Mouse (Mus musculus) forebrain, embryonic 14.5 days (tissue): ENCODE results near the gene Ilf2. TPM values are rescaled to one million over a fixed set of nuclear protein-coding genes. Genes with fewer than 3 reads are reported as not detected.

Experiments
- polyA plus RNA-seq: library from polyadenylated mRNA; unstranded; fragments of >200 nt; fragmentation: Nextera tagmentation; extraction: Ambion mirVana; gene quantifications from 2 replicates; pipeline ENCODE4 v1.2.1, GENCODE M21; 2014

Ilf2 gene
- polyA plus RNA-seq, 1 experiment from 2014 or later = 266 TPM

Other genes with a start within 250 kb of the Ilf2 start
- gene Jtb, start 244.5 kb upstream of the Ilf2 start, polyA plus RNA-seq = 118 and 124 TPM in 2 replicates
- 4.1 and 4.2 TPM in 2 replicates for gene Creb3l4, start 232.6 kb upstream of the Ilf2 start, polyA plus RNA-seq
- 40.0 and 47.0 TPM in 2 replicates for gene Slc39a1, start 228.0 kb upstream of the Ilf2 start, polyA plus RNA-seq
- 10.7 and 14.1 TPM in 2 replicates for gene Crtc2, start 222.0 kb upstream of the Ilf2 start, polyA plus RNA-seq
- 3.4 and 3.7 TPM in 2 replicates for gene Dennd4b, start 210.9 kb upstream of the Ilf2 start, polyA plus RNA-seq
- 14.4 and 15.7 TPM in 2 replicates for gene Gatad2b, start 182.9 kb upstream of the Ilf2 start, polyA plus RNA-seq
- gene Slc27a3, start 86.2 kb upstream of the Ilf2 start, polyA plus RNA-seq = 11.9 and 13.4 TPM in 2 replicates
- 20.7 and 25.3 TPM in 2 replicates for gene Ints3, start 42.5 kb upstream of the Ilf2 start, polyA plus RNA-seq
- gene Npr1, start 10.3 kb upstream of the Ilf2 start, polyA plus RNA-seq = 2.5 and 3.4 TPM in 2 replicates
- 76.7 and 77.3 TPM in 2 replicates for gene Snapin, start 14.9 kb downstream of the Ilf2 start, polyA plus RNA-seq
- gene Chtop, start 33.4 kb downstream of the Ilf2 start, polyA plus RNA-seq = 137 and 141 TPM in 2 replicates
- gene S100a1, start 38.3 kb downstream of the Ilf2 start, polyA plus RNA-seq = 12.5 and 13.1 TPM in 2 replicates
- gene S100a13, start 38.3 kb downstream of the Ilf2 start, polyA plus RNA-seq = 9.4 and 11.1 TPM in 2 replicates
- not detected in 2 replicates for gene S100a14, start 50.7 kb downstream of the Ilf2 start, polyA plus RNA-seq
- 40.6 and 43.2 TPM in 2 replicates for gene S100a16, start 61.1 kb downstream of the Ilf2 start, polyA plus RNA-seq
- gene S100a3, start 84.5 kb downstream of the Ilf2 start, polyA plus RNA-seq = not detected in 2 replicates
- not detected in 2 replicates for gene S100a2, start 114.1 kb downstream of the Ilf2 start, polyA plus RNA-seq
- not detected in 2 replicates for gene Gm42674, start 125.8 kb downstream of the Ilf2 start, polyA plus RNA-seq
- 1.3 and 1.9 TPM in 2 replicates for gene S100a4, start 127.6 kb downstream of the Ilf2 start, polyA plus RNA-seq
- not detected in 2 replicates for gene S100a5, start 132.4 kb downstream of the Ilf2 start, polyA plus RNA-seq
- gene S100a6, start 136.8 kb downstream of the Ilf2 start, polyA plus RNA-seq = 19.6 and 22.8 TPM in 2 replicates
- gene S100a7a, start 177.9 kb downstream of the Ilf2 start, polyA plus RNA-seq = not detected in 2 replicates
- gene S100a8, start 192.9 kb downstream of the Ilf2 start, polyA plus RNA-seq = 1.5 and 3.3 TPM in 2 replicates
- 2.0 and 3.1 TPM in 2 replicates for gene S100a9, start 219.6 kb downstream of the Ilf2 start, polyA plus RNA-seq